Mouse (Mus musculus): ENCODE measurements at regions not wholly inside any gene's neighbourhood (a gene's known extent, or its start where the extent isn't known, plus 50 kb on each side); places are given as distances from the start of the nearest gene placed in this dataset.

- Histone ChIP-seq H3K4me1 (replicated peaks; ENCODE audit: insufficient read depth, low read length) (no peaks in the 10 kb centered on the region), H3K4me2 (ENCODE audit: low read length) (no peak overlapping the region), H3K27ac (no peak overlapping the region), H3K9ac (ENCODE audit: low read depth, low read length) (no peak overlapping the region), H3K36me3 (ENCODE audit: insufficient read depth, low read length) (no peaks in the 10 kb centered on the region), H3K27me3 (ENCODE audit: insufficient read depth, low read length) (no peaks in the 10 kb centered on the region), H3K4me3 (replicated peaks; ENCODE audit: low read depth, low read length) (no peak overlapping the region), H3K9me3 (replicated peaks; ENCODE audit: low read length) (no peaks in the 10 kb centered on the region)
- WGBS, result 20% methylated on average over 2 of the region's 2 CpGs
- no peak for TF ChIP-seq CTCF (IDR thresholded peaks at IDR 0.05; ENCODE audit: low read depth)
- DNase-seq (ENCODE audit: low spot score), result peak; percentile 62
- ATAC-seq (replicated peaks; ENCODE audit: low FRiP score, low read depth), result no peak
These were observed 320.3 kb upstream of the Reg3g start for GRCm38 (mm10) chr6:78788972-78789371.

- Histone ChIP-seq H3K36me3 (ENCODE audit: insufficient read depth, low read length) (no peaks in the 10 kb centered on the region), H3K4me3 (replicated peaks; ENCODE audit: low read depth, low read length) (no peak overlapping the region), H3K4me2 (ENCODE audit: low read length) (no peak overlapping the region), H3K4me1 (replicated peaks; ENCODE audit: insufficient read depth, low read length) (no peaks in the 10 kb centered on the region), H3K9me3 (replicated peaks; ENCODE audit: low read length) (no peaks in the 10 kb centered on the region), H3K27me3 (ENCODE audit: insufficient read depth, low read length) (no peaks in the 10 kb centered on the region), H3K27ac (no peak overlapping the region), H3K9ac (ENCODE audit: low read depth, low read length) (no peak overlapping the region)
- DNase-seq (ENCODE audit: low spot score) (no peak), ATAC-seq (replicated peaks; ENCODE audit: low FRiP score, low read depth) (no peak)
- WGBS, result 93% methylated on average over 3 of the region's 3 CpGs
- peak; percentile 15; the same call in 1 of the 2 replicates for TF ChIP-seq CTCF (IDR thresholded peaks at IDR 0.05; ENCODE audit: low read depth)
These were observed 288.9 kb upstream of the Reg3g start for GRCm38 (mm10) chr6:78757619-78758018.

Measured in kidney, postnatal 0 days (tissue).